Mouse (Mus musculus) fibroblast of lung, adult 2 months (primary cell): ENCODE measurements at regions not wholly inside any gene's neighbourhood (a gene's known extent, or its start where the extent isn't known, plus 50 kb on each side); places are given as distances from the start of the nearest gene placed in this dataset.

Source experiments
- DNase-seq: peaks from one replicate; pipeline ENCODE4 v3.0.0-alpha.2; 2011; ENCODE audit warnings: low read depth

DNA sequence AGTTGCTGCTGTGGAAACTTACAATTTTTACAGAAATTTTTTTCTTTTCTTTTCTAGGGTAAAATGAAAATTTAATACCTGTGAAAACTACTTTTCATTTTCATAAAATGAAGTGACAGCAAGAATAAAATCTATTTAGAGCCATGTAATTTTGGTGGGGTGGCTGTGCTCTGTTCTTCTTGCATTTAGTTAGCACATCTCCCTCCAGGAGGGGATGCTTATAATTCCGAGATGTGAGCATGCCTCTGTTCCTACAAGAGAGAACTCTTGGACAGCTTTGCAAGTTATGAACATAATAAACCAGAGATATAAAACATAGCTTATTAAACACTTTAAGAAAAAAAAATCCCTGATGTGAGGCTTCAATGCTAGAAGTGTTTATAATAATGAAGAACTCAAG is 313.9 kb upstream of the Dph6 start:
- DNase-seq = no peak

DNA sequence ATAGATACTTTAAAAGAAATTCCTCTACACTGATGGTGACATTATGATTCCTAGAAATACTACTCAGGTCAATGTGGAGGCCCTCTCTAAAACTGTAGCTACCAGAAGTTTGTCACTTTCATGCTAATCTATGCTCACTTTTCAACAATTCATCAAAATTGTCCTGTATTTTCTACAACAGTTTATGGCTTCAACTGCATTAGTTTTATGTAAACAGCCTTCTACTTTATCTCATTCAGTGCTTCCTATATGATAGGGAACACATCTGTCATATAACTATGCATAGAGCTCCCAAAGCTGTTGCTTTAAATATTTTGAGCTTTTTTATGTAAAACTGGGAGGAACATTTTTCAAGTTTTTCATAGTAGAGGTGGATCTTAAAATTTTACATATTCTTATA is 338.7 kb upstream of the Dph6 start:
- no peak for DNase-seq

DNA sequence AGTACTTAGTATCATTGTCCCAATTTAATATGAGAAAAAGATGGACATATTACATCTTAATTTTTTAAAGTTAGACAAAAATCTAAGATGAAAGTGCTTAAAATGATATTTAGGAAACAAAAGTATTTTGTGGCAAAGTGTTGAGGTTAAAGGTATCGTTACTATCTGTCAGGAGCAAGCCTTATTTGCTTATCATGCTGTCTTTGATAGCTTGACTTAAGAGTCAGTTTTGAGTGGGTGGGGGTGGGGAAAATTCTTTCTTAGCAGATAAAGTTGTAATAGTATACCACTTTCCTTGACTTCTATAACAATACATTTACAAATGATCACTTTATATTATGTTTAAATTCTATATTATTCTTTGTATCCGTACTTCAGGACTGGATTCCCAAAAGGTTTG is 339.1 kb upstream of the Dph6 start:
- no peak for DNase-seq

- no peak for DNase-seq
These were observed 340.1 kb upstream of the Dph6 start for GRCm38 (mm10) chr2:114994691-114995347.

GRCm38 (mm10) chr2:115013916-115014315 is 359.2 kb upstream of the Dph6 start:
- DNase-seq = peak; percentile 49

GRCm38 (mm10) chr2:115026777-115027176 is 372.0 kb upstream of the Dph6 start:
- no peak for DNase-seq

GRCm38 (mm10) chr2:115031134-115031533 is 376.4 kb upstream of the Dph6 start:
- no peak for DNase-seq

- peak; percentile 63 for DNase-seq
These were observed 381.4 kb upstream of the Dph6 start for GRCm38 (mm10) chr2:115036205-115036604.

GRCm38 (mm10) chr2:115042299-115042785 is 387.6 kb upstream of the Dph6 start:
- DNase-seq = no peak

GRCm38 (mm10) chr2:115056327-115057070 is 401.7 kb upstream of the Dph6 start:
- no peak for DNase-seq

DNA sequence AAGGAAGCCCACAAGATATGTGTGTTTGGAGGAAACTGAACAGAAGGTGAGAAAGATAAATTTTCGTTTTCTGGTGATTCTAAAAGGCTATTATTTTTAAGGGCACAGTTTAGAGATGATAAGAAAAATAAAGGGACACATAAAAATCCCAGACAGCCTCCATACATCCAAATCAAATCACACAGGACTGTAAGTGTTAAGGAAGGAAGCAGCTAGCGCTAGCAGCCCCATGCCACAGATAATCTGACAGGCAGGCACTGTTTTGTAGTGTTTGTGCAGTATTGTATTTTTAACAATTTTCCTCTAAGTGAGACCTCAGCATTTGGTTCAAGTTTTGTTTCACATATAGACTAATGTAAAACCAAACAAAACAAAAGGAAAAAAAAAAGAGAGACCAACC is 402.4 kb upstream of the Dph6 start:
- no peak for DNase-seq

DNA sequence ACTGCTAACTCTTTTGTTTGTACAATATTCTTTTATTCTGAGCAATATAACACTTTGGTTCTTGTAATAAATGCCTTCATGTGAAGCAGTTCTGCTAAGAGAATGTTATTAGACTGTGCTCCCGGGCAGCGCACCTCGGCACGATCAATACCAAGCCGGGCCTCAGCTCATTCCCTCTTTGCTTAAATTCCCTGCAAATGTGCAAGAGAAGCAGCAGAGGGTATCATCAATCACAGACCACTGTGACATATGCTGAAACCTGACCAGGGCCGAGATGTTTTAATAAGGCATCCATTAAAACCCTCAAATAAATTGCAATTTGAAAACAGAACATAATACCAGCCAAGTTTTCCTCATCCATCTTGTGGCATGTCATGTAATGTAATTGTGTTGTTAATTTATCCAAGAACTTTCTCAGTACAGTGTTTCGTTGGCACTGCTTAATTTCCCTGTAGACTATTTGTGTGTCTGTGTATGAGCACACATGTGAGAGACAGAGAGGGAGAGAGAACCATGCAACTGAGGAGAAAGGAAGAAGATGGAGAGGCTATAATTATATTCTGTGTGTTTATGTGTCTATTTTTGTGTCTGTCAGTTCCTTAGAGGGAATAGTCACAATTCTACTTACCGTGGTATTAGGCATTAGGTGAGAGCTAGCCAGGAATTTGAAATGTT is 412.9 kb upstream of the Dph6 start:
- DNase-seq = no peak

DNA sequence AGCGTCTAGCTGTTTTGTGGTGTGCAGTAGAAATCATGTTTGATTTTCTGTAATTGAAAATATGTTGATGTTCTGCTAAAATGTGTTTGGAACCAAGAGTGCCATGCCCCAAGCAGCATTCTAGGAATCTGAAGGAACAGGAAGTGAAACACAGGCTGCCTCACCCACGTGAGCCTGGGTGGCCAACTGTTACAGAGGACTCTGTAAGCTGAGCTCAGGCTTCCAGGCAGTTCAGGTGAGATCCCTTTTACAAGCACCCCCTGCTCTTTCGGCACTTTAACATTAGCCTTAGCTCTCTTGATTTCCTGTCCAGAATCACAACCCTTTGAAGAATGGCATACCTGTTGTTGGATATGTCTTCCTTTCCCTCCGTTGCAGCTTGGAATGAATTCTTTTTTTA is 414.9 kb upstream of the Dph6 start:
- DNase-seq = no peak

- no peak for DNase-seq
These were observed 415.4 kb upstream of the Dph6 start for GRCm38 (mm10) chr2:115070123-115070522.

DNA sequence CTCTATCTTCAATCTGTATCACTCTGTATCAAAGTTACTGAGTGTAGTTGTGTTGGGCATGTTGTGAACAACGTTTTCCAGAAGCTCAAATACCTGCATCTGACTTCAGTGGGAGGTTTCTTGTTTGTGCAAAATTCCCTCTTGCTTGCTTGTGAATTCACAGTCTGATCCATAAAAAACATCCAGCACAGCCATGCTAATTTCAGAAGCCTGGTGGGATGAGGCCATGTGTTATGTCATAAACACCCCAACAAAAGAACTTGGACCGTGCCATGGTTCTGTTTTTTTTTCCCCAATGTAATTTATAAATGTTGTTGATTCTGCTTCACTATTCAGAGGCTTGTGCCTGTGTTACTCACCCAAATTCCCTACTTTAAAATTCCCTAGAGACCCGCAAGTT is 415.9 kb upstream of the Dph6 start:
- DNase-seq = no peak

- no peak for DNase-seq
These were observed 427.0 kb upstream of the Dph6 start for GRCm38 (mm10) chr2:115081563-115082291.

- no peak for DNase-seq
These were observed 427.6 kb upstream of the Dph6 start for GRCm38 (mm10) chr2:115082292-115082809.

- no peak for DNase-seq
These were observed 433.8 kb upstream of the Dph6 start for GRCm38 (mm10) chr2:115088421-115089120.

- DNase-seq = no peak
These were observed 435.8 kb upstream of the Dph6 start for GRCm38 (mm10) chr2:115090430-115091175.

DNA sequence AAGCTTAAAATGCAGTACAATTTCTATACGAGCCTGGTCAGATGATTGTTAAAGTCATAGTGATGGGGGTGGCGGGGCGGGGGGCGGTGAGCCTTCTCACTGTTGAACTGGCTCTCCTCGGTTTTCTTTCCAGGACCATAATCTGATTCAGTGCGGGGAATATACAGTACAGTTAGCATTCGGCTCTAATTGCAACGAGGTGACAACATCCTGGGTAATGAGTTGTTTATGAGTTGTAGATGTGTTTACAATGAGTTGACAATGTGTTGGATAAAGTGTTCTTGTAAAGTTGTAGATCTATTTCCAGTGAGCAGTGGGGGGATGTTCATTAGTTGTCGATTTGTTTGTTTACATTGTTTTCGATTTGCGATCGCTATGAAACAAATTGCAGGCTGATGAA is 440.6 kb upstream of the Dph6 start:
- no peak for DNase-seq

GRCm38 (mm10) chr2:115101501-115101900 is 446.7 kb upstream of the Dph6 start:
- DNase-seq = no peak
